Mouse (Mus musculus): Measurements from ENCODE around the gene Riox1.
"Not testable (repeated sequence)": the region's sequence is repeated elsewhere in the genome, so short reads cannot be mapped to it uniquely, and the experiment has no call there.

The Riox1 gene

DNA sequence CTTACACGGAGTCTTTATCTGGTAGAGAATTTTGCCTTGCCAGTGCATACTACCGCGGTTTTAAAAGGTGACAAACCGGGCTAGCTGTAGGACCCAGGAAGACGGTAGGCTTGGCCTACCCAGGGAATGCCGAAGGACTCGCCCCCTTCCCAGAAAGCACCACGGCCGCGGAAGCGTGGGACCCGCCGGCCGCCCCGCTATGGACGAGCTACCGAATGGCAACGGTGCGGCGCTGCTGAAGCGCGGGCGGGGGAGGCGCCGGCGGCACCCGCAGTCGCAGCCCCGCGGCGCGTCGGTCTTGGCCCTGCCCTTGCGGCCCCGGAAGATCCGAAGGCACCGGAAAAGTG lies at the start of gene Riox1:
TSS of gene Riox1 (plus strand) at position 116 of the 347 bp plus-strand sequence.
- DNase-seq (ENCODE audit: low read depth, low spot score) = peak; percentile 91

DNA sequence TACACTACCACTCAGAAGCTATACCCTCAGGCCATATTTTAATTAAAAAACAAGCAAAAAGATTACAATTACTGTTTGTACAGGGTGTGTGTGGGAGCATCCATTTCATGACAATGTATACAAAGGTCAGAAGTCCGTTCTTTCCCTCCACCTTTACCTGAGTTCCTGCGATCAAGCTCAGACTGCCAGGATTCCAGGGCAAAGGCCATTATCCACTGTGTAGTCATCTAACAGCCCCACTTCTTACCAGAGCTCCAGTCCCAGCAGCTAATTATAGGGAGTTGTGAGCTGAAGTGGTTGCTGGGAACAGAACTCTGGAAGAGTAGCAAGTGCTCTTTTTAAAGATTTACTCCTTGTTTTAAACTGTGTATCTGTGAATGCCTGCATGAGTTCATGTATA lies 40.0 kb upstream of the Riox1 start:
- no peak for DNase-seq (ENCODE audit: low read depth, low spot score)

DNA sequence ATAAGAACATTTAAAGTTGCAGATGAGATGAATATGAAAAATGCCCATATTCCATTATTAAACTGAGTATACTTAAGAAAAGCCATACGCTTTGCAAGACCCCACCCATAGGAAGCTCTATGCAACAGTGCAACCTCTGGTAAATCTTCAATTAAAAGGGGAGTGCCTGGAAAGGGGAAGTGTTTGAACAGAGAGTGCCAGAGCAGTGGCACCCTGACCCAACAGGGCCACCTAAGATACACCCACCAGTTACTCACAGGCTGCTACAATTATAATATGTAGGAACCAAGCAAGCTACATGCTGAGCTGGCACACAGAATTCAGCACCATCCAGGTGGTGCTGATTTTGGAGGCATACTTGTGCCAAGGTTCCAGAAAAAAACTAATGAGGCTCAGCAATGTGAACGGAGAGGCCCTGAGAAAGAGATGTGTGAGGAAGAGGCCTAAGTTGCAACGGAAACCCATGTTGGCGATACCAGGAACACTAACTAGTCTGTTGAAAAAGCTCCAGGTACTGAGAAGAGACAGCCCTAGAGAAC lies 36.1 kb upstream of the Riox1 start:
- no peak for DNase-seq (ENCODE audit: low read depth, low spot score)

DNA sequence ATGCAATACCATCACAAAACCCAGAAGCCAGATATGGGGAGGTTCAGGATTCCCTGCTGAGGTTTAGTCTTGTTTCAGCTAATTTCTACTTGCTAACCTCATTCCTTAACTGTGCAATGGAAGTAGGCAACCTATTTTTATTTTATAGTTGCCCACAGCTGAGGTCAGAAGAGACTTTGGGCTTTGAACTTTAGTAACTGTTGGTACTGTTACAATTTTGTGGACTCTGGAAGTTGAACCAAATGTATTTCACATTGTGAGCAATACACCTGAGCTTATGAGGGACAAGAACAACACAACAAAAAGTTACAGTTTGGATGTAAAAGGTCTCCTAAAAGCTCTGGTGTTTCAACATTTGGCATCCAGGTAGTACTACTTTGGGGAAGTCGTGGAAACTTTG lies 35.6 kb upstream of the Riox1 start:
- DNase-seq (ENCODE audit: low read depth, low spot score) = no peak

DNA sequence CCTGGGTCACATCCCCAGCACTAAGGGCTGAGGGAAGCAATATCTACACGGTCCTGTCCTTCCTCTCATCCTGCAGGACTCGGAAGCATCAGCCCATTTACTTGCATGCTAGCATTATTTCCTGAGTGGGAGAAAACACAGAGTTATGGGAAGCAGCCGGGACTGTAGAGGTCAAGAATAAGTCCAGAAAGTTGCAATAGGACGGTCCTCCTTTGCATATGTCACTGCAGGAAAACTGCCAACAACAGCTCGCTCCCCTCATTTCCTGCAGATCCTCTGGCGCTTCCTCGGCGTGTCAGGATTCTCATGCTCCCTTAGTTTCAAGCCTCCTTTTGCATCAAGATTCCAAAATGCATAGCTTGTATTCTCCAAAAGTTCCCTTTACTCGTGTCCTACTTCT lies 33.5 kb upstream of the Riox1 start:
- DNase-seq (ENCODE audit: low read depth, low spot score) = no peak

DNA sequence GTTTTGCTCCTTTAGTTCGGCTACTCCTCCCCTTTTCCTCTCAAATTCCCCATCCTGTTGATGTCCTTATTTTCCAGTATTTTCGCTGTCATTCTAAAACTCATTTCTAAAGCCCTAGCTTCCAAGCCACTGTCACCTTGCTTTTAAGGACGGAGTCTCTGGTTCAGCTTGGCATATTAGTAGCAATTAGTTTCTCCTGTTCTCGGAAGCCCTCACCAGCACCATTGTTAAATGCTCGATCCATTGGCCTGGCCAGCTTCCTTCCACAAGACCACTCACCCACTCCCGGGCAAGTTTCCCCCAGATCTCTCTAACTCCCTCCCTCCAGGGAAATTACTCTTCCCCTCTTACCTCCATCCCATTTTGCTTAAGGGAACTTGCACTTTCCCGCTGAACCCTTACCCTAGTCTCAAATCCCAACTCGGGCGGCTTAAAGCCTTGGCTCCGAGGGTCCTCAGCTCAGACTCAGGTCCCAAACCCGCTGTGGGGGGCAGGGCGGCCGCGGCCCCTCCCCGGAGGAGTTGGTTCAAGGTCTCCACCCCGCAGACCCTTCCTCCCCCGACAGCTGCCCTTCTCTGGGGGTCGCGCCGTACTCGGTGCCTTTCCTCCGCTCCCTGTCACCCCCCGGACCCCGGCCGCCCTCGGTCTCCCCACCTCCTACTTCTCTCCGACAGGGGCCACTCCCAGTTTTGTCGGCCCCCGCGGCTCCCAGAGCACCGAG lies 29.5 kb upstream of the Riox1 start:
- no peak for DNase-seq (ENCODE audit: low read depth, low spot score)

DNA sequence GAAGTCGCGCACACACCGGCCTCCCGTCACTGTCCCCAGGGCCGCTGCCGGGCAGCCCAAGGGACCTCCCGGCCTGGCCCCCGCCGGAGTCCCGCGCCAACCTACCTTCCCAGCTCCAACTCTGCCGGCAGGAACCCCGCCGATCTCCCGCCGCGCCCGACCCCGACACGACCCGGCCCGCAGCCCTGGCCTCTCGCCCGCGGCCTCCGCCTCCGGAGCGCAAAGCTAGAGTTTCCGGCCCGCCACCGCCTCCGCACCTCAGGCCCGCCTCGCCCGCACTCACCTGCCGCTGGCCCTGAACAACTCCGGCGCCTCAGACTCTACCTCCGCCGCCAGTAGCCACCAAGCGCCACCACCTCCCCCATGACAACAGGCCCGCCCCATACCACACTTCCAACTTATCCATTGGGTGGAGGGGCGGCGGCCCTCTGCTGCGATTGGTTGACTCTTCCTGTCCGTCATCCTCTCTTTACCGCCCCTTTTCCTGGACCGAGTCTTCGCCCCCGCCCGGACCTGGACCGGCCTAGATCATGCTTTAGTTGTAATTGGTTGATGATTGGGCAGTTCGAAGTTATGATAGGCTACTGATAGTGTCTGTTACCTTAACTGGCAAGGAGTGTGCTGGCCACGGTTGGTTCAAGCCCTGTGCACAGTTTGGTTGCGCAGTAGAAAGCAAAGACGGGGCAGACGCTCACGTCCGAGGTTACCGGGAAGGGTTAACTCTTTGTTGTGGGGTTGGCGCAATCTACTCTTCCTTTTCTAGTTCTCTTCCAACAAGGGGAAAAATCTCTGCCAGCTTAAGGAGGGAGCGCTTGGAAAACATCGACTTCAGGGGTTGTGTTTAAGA lies 28.6 kb upstream of the Riox1 start, which contains the start of gene Numb:
TSS of gene Numb (minus strand) at position 400 of the 847 bp plus-strand sequence.
- peak; percentile 100 for DNase-seq (ENCODE audit: low read depth, low spot score)

GRCm38 (mm10) chr12:83922724-83923485 lies 27.5 kb upstream of the Riox1 start:
- no peak for DNase-seq (ENCODE audit: low read depth, low spot score)

DNA sequence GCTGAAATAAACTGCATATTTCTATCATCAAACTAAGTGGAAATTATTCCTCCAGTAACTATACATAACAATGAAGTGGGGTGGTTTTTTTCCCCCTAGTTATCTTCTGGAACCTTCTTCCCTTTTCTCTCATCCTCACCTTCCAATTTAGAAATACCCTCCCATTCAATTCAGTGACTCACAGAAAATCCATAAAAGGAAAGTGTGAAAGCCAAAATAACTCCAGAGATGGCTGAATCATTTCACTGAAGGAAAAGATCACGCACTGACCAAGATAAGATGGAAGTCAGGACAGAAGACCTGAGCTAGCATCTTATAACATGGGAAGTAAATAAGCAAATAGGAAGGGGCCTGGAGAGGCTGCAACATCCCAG lies 26.9 kb upstream of the Riox1 start:
- peak; percentile 72 for DNase-seq (ENCODE audit: low read depth, low spot score)

GRCm38 (mm10) chr12:83924332-83924731 lies 26.1 kb upstream of the Riox1 start:
- DNase-seq (ENCODE audit: low read depth, low spot score) = no peak

GRCm38 (mm10) chr12:83925160-83925703 lies 25.2 kb upstream of the Riox1 start:
- no peak for DNase-seq (ENCODE audit: low read depth, low spot score)

DNA sequence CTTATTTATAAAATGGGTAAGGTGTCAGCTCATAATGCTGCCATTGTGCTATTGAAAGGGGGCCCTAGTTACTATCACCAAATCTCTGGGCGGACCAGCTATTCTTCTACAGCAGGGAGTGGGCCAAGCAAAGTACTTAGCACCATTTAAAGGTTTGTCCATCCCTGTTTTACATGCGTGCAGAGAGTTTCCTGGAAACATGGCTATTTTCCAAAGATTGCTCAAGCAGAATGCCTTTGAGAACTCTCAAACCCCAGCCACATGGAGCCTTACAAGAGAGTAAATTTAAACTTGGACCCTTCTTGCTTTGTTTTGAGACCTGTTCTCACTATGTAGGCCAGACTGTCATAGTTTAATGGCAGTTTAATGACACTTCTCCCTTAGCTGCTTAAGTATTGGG lies 24.3 kb upstream of the Riox1 start:
- DNase-seq (ENCODE audit: low read depth, low spot score) = no peak

GRCm38 (mm10) chr12:83927747-83928146 lies 22.7 kb upstream of the Riox1 start:
- DNase-seq (ENCODE audit: low read depth, low spot score) = no peak

GRCm38 (mm10) chr12:83929186-83929804 lies 21.1 kb upstream of the Riox1 start:
- DNase-seq (ENCODE audit: low read depth, low spot score) = no peak

GRCm38 (mm10) chr12:83937600-83937999 lies 12.8 kb upstream of the Riox1 start:
- DNase-seq (ENCODE audit: low read depth, low spot score) = no peak

- DNase-seq (ENCODE audit: low read depth, low spot score) = not testable (repeated sequence)
Observed at GRCm38 (mm10) chr12:83938592-83938991, 11.8 kb upstream of the Riox1 start.

DNA sequence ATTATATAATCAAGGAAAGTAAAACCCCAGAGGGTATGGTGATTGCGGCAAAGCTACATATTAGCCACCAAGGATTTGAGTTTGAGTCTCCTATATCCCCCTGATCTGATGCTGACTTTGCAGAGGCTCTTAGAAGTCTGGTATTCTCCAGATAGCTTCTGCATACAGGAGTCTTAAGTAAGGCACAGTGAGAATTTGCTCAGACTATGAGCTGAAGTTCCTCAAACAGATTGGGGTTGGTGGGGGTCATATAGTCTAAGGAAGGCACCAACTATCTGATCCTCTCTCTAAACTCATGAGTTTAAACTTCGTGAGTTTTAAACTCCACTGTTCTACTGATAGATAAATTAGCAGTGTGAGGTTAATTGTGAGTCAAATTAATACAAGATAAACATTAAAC lies 11.1 kb upstream of the Riox1 start:
- no peak for DNase-seq (ENCODE audit: low read depth, low spot score)

DNA sequence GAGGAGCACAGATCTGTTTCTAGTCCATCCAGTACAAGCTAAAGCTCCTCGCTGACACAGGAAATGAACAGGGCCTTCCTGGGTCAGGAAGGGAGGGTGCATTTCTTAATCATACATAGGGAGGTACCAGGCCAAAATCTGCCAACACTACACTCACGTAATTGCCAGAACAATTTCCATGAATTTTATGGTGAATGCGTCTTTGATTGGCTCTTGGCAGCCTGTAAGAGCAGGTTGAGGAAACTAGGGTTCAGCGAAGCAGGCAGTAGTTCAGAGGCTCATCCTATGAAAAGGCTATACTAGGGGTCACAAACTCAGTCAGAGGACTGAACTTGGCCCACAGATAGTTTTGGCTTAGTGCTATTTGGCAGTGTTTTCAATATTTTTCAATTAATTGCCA lies 10.4 kb upstream of the Riox1 start:
- no peak for DNase-seq (ENCODE audit: low read depth, low spot score)

- no peak for DNase-seq (ENCODE audit: low read depth, low spot score)
Observed at GRCm38 (mm10) chr12:83941938-83942337, 8.5 kb upstream of the Riox1 start.

DNA sequence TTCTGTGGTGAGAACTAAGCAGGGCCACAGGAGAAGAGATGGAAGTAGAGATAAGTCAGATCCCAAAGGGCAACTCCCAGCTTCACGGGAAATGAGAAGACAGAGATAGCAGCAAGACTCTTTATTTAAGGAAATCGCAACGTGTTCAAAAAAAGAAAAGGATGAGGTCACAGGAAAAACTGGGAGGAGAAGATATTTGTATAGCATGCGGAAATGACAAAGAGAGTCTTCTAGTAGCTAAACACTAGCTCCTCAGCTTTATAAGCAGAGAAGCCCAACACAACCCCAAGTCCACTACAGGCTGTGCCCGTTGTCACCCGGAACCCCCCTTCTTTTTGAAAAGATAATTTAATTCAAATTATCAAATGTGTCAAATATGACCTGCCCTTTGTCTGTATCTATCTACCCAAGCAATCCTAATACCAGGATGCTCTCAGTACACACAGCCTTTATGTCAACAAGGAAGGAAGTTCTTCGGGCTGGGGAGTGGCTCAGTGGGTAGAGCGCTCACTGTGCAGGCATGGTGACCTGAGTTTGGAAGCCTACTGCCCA lies 3.1 kb upstream of the Riox1 start:
- DNase-seq (ENCODE audit: low read depth, low spot score) = no peak

- no peak for DNase-seq (ENCODE audit: low read depth, low spot score)
Observed at GRCm38 (mm10) chr12:83949043-83949442, 1.4 kb upstream of the Riox1 start.

Measured in telencephalon, adult 2 months (tissue).